Mouse (Mus musculus) CH12.LX (cell line): ENCODE measurements around the gene Kif23.

Source experiments
- CHD2 ChIP-seq: IDR thresholded peaks from 2 replicates; pipeline ENCODE4 v1.6.1; 2011; ENCODE audit warnings: low read length, improper control_type of control experiment
- CTCF ChIP-seq, 2 experiments: IDR thresholded peaks in 1 of 2; conservative IDR thresholded peaks in 1 of 2; 2 replicates each; pipeline ENCODE4 v1.5.1; 2011 to 2012; ENCODE audit warnings: low read depth in 2 of 2, low read length in 2 of 2, improper control_type of control experiment in 1 of 2, inconsistent platforms in 1 of 2, mild to moderate bottlenecking in 1 of 2, moderate library complexity in 1 of 2
- EP300 ChIP-seq: IDR thresholded peaks from 2 replicates; pipeline ENCODE4 v1.6.1; 2011; ENCODE audit warnings: low read length, improper control_type of control experiment
- HCFC1 ChIP-seq: IDR thresholded peaks from 2 replicates; pipeline ENCODE4 v1.6.1; 2012; ENCODE audit warnings: low read depth, mild to moderate bottlenecking, inconsistent platforms, low read length, improper control_type of control experiment
- JUND ChIP-seq: conservative IDR thresholded peaks from 2 replicates; pipeline ENCODE4 v1.6.1; 2011; ENCODE audit warnings: low read depth, low read length, improper control_type of control experiment
- KAT2A ChIP-seq: IDR thresholded peaks from 2 replicates; pipeline ENCODE4 v1.6.1; 2012; ENCODE audit warnings: low read length, improper control_type of control experiment, inconsistent platforms; ENCODE audit not compliant: insufficient replicate concordance
- NELFE ChIP-seq: IDR thresholded peaks from 2 replicates; pipeline ENCODE4 v1.6.1; 2011; ENCODE audit warnings: low read depth, low read length, improper control_type of control experiment
- POLR2A ChIP-seq: IDR thresholded peaks from 2 replicates; pipeline ENCODE4 v1.6.1; 2011; ENCODE audit warnings: low read depth, mild to moderate bottlenecking, improper control_type of control experiment, low read length
- POLR2AphosphoS2 ChIP-seq: IDR thresholded peaks from 2 replicates; pipeline ENCODE4 v1.6.1; 2011; ENCODE audit warnings: low read depth, low read length, improper control_type of control experiment
- TBP ChIP-seq: conservative IDR thresholded peaks from 2 replicates; pipeline ENCODE4 v1.6.1; 2011; ENCODE audit warnings: low read depth, low read length, improper control_type of control experiment
- TCF12 ChIP-seq: IDR thresholded peaks from 2 replicates; pipeline ENCODE4 v1.6.1; 2014; ENCODE audit warnings: low read depth, mild to moderate bottlenecking, inconsistent platforms, low read length, improper control_type of control experiment
- ZNF384 ChIP-seq: IDR thresholded peaks from 2 replicates; pipeline ENCODE4 v1.6.1; 2012; ENCODE audit warnings: low read depth, low read length, improper control_type of control experiment, inconsistent platforms

GRCm38 (mm10) chr9:61884936-61885335 is 61.6 kb downstream of the Kif23 start:
- TF ChIP-seq TBP (no peak), CHD2 (no peak), POLR2A (no peak), POLR2AphosphoS2 (no peak), EP300 (no peak), CTCF (conservative IDR thresholded peaks at IDR 0.05 in 1 of 2, IDR thresholded peaks at IDR 0.05 in 1 of 2; ENCODE audit: low read depth in 2 of 2, low read length in 2 of 2) (no peak), TCF12 (no peak), KAT2A (no peak), ZNF384 (no peak), HCFC1 (no peak), JUND (no peak), NELFE (no peak)
